Mouse (Mus musculus) right cerebral cortex, adult 18-20 months (tissue): Measurements from ENCODE around the gene Gna11.

Source experiments
- DNase-seq: peaks from one replicate; pipeline ENCODE4 v3.0.0; 2022; ENCODE audit warnings: mixed read lengths

Gene Gna11

GRCm38 (mm10) chr10:81542727-81543460 is 2.1 kb downstream of the Gna11 start:
- no peak for DNase-seq

- no peak for DNase-seq
These were observed 3.2 kb downstream of the Gna11 start for GRCm38 (mm10) chr10:81541803-81542202.

- no peak for DNase-seq
These were observed 3.6 kb downstream of the Gna11 start for GRCm38 (mm10) chr10:81541363-81541762.

- DNase-seq = peak; percentile 54
These were observed 6.5 kb downstream of the Gna11 start for GRCm38 (mm10) chr10:81538321-81539048.

GRCm38 (mm10) chr10:81537429-81537828 is 7.6 kb downstream of the Gna11 start:
- DNase-seq = no peak

GRCm38 (mm10) chr10:81536734-81537133 is 8.3 kb downstream of the Gna11 start:
- DNase-seq = no peak

- DNase-seq = no peak
These were observed 10.2 kb downstream of the Gna11 start for GRCm38 (mm10) chr10:81534826-81535225.

GRCm38 (mm10) chr10:81526779-81527178 is 18.2 kb downstream of the Gna11 start:
- peak; percentile 49 for DNase-seq

GRCm38 (mm10) chr10:81525017-81525694 is 19.8 kb downstream of the Gna11 start:
- no peak for DNase-seq

- no peak for DNase-seq
These were observed 20.9 kb downstream of the Gna11 start, which contains the start of gene Gna15 for GRCm38 (mm10) chr10:81524051-81524605. Gene Gna15, minus strand, starts transcription at chr10:81524225.

- DNase-seq = no peak
These were observed 21.4 kb downstream of the Gna11 start for GRCm38 (mm10) chr10:81523570-81523969.

GRCm38 (mm10) chr10:81523142-81523541 is 21.8 kb downstream of the Gna11 start:
- DNase-seq = no peak

- DNase-seq = no peak
These were observed 25.0 kb downstream of the Gna11 start for GRCm38 (mm10) chr10:81519978-81520365.

- no peak for DNase-seq
These were observed 25.6 kb downstream of the Gna11 start for GRCm38 (mm10) chr10:81519227-81519977.

- no peak for DNase-seq
These were observed 26.4 kb downstream of the Gna11 start for GRCm38 (mm10) chr10:81518546-81518945.

- no peak for DNase-seq
These were observed 27.8 kb downstream of the Gna11 start for GRCm38 (mm10) chr10:81517227-81517626.

- DNase-seq = no peak
These were observed 31.2 kb downstream of the Gna11 start for GRCm38 (mm10) chr10:81513798-81514197.

GRCm38 (mm10) chr10:81510246-81510810 is 34.7 kb downstream of the Gna11 start:
- no peak for DNase-seq

- DNase-seq = no peak
These were observed 37.1 kb downstream of the Gna11 start for GRCm38 (mm10) chr10:81507691-81508489.

- no peak for DNase-seq
These were observed 37.9 kb downstream of the Gna11 start for GRCm38 (mm10) chr10:81507095-81507494.

GRCm38 (mm10) chr10:81505016-81505664 is 39.9 kb downstream of the Gna11 start:
- no peak for DNase-seq
